Mouse (Mus musculus) E14TG2a.4 (cell line): Measurements from ENCODE around the gene Antxr2.

Experiments
- H3K27me3 ChIP-seq: 2 replicates; pipeline ENCODE4 v1.6.1; 2014; ENCODE audit warnings: low read length, control low read depth; ENCODE audit not compliant: insufficient read depth
- H3K36me3 ChIP-seq: 2 replicates; pipeline ENCODE4 v1.6.1; 2014; ENCODE audit warnings: low read length, control low read depth; ENCODE audit not compliant: insufficient read depth
- H3K4me1 ChIP-seq: replicated peaks from 2 replicates; pipeline ENCODE4 v1.6.1; 2014; ENCODE audit warnings: low read depth, low read length, control low read depth
- H3K4me3 ChIP-seq: replicated peaks from 2 replicates; pipeline ENCODE4 v1.5.1; 2014; ENCODE audit warnings: mild to moderate bottlenecking, low read length
- H3K9me3 ChIP-seq: 2 replicates; pipeline ENCODE4 v1.6.1; 2014; ENCODE audit warnings: low read length, control low read depth
- CTCF ChIP-seq: conservative IDR thresholded peaks from 2 replicates; pipeline ENCODE4 v1.5.1; 2014; ENCODE audit warnings: low read length
- NANOG ChIP-seq: IDR thresholded peaks from 2 replicates; pipeline ENCODE4 v1.6.1; 2014; ENCODE audit warnings: borderline replicate concordance, low read length, mixed read lengths
- POU5F1 ChIP-seq: IDR thresholded peaks from 2 replicates; pipeline ENCODE4 v1.6.1; 2014; ENCODE audit warnings: low read length, borderline replicate concordance

Antxr2 gene

GRCm38 (mm10) chr5:98030091-98030901 lies 547 bp downstream of the Antxr2 start:
- peaks cover 53% of the 10 kb centered on the region for H3K27me3 ChIP-seq
- H3K36me3 ChIP-seq, result no peaks in the 10 kb centered on the region
- peak overlapping the region; percentile 82 for H3K4me3 ChIP-seq
- TF ChIP-seq NANOG (no peak), POU5F1 (no peak), CTCF (no peak)
- peaks cover 7% of the 10 kb centered on the region; the same call in 1 of the 2 replicates for H3K4me1 ChIP-seq
- no peaks in the 10 kb centered on the region for H3K9me3 ChIP-seq

DNA sequence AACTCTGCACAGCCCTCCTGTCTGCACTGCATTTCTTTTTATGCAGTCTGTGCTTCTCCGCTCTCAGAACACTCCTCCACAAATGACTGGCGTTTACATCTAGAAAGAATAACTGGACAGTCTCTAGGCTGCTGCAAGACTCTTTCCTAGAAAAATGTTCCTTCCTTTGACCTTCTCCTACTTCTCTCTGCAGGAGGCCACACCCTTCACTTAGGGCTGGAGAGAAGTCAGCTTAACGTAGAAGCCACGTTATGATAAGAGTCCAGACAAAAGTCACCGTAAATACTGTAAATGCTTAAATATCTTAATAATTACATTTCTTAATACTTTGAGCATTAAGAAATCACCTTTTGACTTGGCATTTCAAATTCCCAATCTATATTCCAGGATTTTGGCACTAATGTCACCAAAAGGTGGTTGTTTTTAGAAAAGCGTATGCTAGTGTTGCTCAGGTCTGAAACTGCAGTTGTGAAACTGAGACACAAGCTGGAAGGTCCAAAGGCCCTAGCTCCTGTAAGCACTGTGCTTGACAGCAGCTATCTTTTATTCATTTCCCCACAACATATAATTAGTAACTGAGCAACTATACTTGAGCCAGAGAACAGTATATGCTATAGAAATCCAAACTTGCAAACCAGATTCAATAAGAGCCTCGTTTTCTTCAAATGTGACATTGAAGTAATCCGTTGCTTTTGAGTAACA lies 3.0 kb downstream of the Antxr2 start:
- peaks cover 43% of the 10 kb centered on the region for H3K27me3 ChIP-seq
- no peak for TF ChIP-seq POU5F1
- TF ChIP-seq CTCF, result no peak
- TF ChIP-seq NANOG, result no peak
- H3K9me3 ChIP-seq, result no peaks in the 10 kb centered on the region
- H3K4me1 ChIP-seq, result peaks cover 7% of the 10 kb centered on the region; the same call in 1 of the 2 replicates
- no peak overlapping the region for H3K4me3 ChIP-seq
- H3K36me3 ChIP-seq, result no peaks in the 10 kb centered on the region

DNA sequence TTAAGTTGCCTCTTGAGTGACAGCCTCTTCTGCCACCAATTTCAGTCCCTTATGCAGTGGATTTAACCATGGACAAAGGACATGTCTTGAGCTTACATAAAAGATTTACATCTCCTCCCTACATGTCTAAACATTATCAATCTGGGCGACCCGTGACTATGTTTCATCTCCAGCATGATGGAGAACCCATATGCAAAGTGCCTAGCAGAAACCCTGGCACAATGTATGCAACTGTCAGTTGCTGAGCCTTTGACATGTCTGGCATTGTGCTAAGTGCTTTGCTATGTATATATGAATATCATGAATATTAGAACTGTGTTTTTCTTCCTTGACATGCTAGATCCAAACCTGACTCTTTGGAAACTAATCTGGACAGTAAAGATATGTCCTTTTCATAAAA lies 4.9 kb downstream of the Antxr2 start:
- Histone ChIP-seq H3K36me3 (no peaks in the 10 kb centered on the region), H3K27me3 (peaks cover 23% of the 10 kb centered on the region), H3K9me3 (no peaks in the 10 kb centered on the region), H3K4me1 (peaks cover 7% of the 10 kb centered on the region; the same call in 1 of the 2 replicates), H3K4me3 (no peak overlapping the region)
- TF ChIP-seq CTCF (no peak), POU5F1 (no peak), NANOG (no peak)

- Histone ChIP-seq H3K4me3 (no peak overlapping the region), H3K36me3 (no peaks in the 10 kb centered on the region), H3K27me3 (peaks cover 10% of the 10 kb centered on the region), H3K4me1 (no peaks in the 10 kb centered on the region), H3K9me3 (no peaks in the 10 kb centered on the region)
- TF ChIP-seq POU5F1 (no peak), NANOG (no peak), CTCF (no peak)
Observed at GRCm38 (mm10) chr5:98024545-98024944, 6.3 kb downstream of the Antxr2 start.

DNA sequence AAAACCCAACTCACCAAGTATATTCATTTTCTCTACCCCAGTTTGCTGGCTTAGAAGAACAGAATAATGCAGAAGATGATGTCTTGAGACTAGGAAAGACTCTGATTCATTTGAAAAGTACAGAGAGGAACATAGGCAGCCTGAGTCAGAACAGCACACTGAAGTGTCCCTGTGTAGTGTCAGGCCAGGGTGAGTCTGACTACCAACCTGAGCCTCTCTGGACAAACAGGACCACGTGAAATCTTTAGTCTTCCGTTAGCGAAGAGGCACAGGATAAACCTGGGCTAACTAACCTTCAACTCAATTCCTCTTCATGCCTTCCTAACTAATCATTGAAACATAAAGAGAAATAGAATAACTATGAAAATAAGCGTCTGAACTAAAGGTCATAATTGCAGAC lies 9.3 kb downstream of the Antxr2 start:
- Histone ChIP-seq H3K9me3 (no peaks in the 10 kb centered on the region), H3K36me3 (no peaks in the 10 kb centered on the region), H3K27me3 (no peaks in the 10 kb centered on the region), H3K4me1 (no peaks in the 10 kb centered on the region), H3K4me3 (no peak overlapping the region)
- TF ChIP-seq CTCF (no peak), POU5F1 (no peak), NANOG (no peak)

- Histone ChIP-seq H3K27me3 (no peaks in the 10 kb centered on the region), H3K4me3 (no peak overlapping the region), H3K4me1 (no peaks in the 10 kb centered on the region), H3K36me3 (no peaks in the 10 kb centered on the region), H3K9me3 (no peaks in the 10 kb centered on the region)
- TF ChIP-seq NANOG, result no peak
- no peak for TF ChIP-seq CTCF
- TF ChIP-seq POU5F1, result no peak
Observed at GRCm38 (mm10) chr5:98020658-98021057, 10.2 kb downstream of the Antxr2 start.

DNA sequence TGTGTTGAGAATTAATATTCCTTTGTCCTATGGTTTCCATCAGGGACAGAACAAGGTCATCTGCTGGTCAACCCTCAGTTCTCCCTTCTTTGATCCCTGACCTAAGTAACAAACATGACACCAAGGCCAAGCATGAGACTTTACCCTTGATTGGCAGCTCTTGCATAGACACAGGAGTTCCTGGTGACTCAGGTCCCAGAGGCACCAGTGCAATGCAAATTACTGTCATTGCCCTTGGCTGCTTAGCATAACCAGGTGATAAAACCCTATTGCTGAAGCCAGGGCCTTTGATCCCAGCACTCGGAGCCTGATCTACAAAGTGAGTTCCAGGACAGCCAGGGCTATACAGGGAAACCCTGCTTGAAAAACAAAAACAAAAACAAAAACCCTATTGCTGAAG lies 11.4 kb downstream of the Antxr2 start:
- Histone ChIP-seq H3K36me3 (no peaks in the 10 kb centered on the region), H3K9me3 (no peaks in the 10 kb centered on the region), H3K27me3 (no peaks in the 10 kb centered on the region), H3K4me1 (no peaks in the 10 kb centered on the region), H3K4me3 (no peak overlapping the region)
- TF ChIP-seq POU5F1 (no peak), CTCF (no peak), NANOG (no peak)

- H3K4me1 ChIP-seq, result no peaks in the 10 kb centered on the region
- H3K9me3 ChIP-seq, result no peaks in the 10 kb centered on the region
- no peak for TF ChIP-seq CTCF
- TF ChIP-seq NANOG, result no peak
- no peak for TF ChIP-seq POU5F1
- no peaks in the 10 kb centered on the region for H3K36me3 ChIP-seq
- no peaks in the 10 kb centered on the region for H3K27me3 ChIP-seq
- no peak overlapping the region for H3K4me3 ChIP-seq
Observed at GRCm38 (mm10) chr5:98018162-98018561, 12.7 kb downstream of the Antxr2 start.
